Mouse (Mus musculus) cerebellum, postnatal 25 days (tissue): ENCODE data around the gene Zdhhc23.

ENCODE experiments used
- DNase-seq, 2 experiments: peaks; one replicate each; pipeline ENCODE4 v3.0.0; 2021; ENCODE audit warnings: mixed read lengths in 2 of 2

Gene Zdhhc23

GRCm38 (mm10) chr16:43965781-43966389 is 13.7 kb downstream of the Zdhhc23 start:
- no peak for DNase-seq

- no peak for DNase-seq
Observed at GRCm38 (mm10) chr16:43963780-43964179, 15.8 kb downstream of the Zdhhc23 start.

- DNase-seq = no peak
Observed at GRCm38 (mm10) chr16:43963291-43963690, 16.3 kb downstream of the Zdhhc23 start.

GRCm38 (mm10) chr16:43958038-43958437 is 21.6 kb downstream of the Zdhhc23 start:
- no peak for DNase-seq

GRCm38 (mm10) chr16:43954913-43955312 is 24.7 kb downstream of the Zdhhc23 start:
- no peak for DNase-seq

GRCm38 (mm10) chr16:43951591-43951990 is 28.0 kb downstream of the Zdhhc23 start:
- no peak for DNase-seq

GRCm38 (mm10) chr16:43945869-43946268 is 33.7 kb downstream of the Zdhhc23 start:
- DNase-seq = no peak

- no peak for DNase-seq
Observed at GRCm38 (mm10) chr16:43945351-43945750, 34.2 kb downstream of the Zdhhc23 start.

- no peak for DNase-seq
Observed at GRCm38 (mm10) chr16:43940846-43941245, 38.7 kb downstream of the Zdhhc23 start.

- DNase-seq = no peak
Observed at GRCm38 (mm10) chr16:43935892-43936291, 43.7 kb downstream of the Zdhhc23 start.

GRCm38 (mm10) chr16:43935367-43935766 is 44.2 kb downstream of the Zdhhc23 start:
- DNase-seq = peak; percentile 42 to 70

GRCm38 (mm10) chr16:43934856-43935255 is 44.7 kb downstream of the Zdhhc23 start:
- DNase-seq = peak in 1 of 2 experiments; percentile 16

GRCm38 (mm10) chr16:43933041-43933440 is 46.5 kb downstream of the Zdhhc23 start:
- DNase-seq = no peak

GRCm38 (mm10) chr16:43932319-43932718 is 47.3 kb downstream of the Zdhhc23 start:
- no peak for DNase-seq

- no peak for DNase-seq
Observed at GRCm38 (mm10) chr16:43931502-43931901, 48.1 kb downstream of the Zdhhc23 start.

- DNase-seq = no peak
Observed at GRCm38 (mm10) chr16:43930577-43930976, 49.0 kb downstream of the Zdhhc23 start.

- DNase-seq = no peak
Observed at GRCm38 (mm10) chr16:43926341-43926859, 53.2 kb downstream of the Zdhhc23 start, which contains the start of gene Qtrt2. Qtrt2 (minus strand) TSS chr16:43926809.

- DNase-seq = no peak
Observed at GRCm38 (mm10) chr16:43925846-43926245, 53.7 kb downstream of the Zdhhc23 start.

- no peak for DNase-seq
Observed at GRCm38 (mm10) chr16:43925001-43925558, 54.5 kb downstream of the Zdhhc23 start.

- DNase-seq = no peak
Observed at GRCm38 (mm10) chr16:43922630-43923029, 57.0 kb downstream of the Zdhhc23 start.

- no peak for DNase-seq
Observed at GRCm38 (mm10) chr16:43922024-43922423, 57.6 kb downstream of the Zdhhc23 start.

GRCm38 (mm10) chr16:43918867-43919266 is 60.7 kb downstream of the Zdhhc23 start:
- no peak for DNase-seq
